24 mouse cellular contexts compared by ENCODE assay signal in the genomic region with DNA sequence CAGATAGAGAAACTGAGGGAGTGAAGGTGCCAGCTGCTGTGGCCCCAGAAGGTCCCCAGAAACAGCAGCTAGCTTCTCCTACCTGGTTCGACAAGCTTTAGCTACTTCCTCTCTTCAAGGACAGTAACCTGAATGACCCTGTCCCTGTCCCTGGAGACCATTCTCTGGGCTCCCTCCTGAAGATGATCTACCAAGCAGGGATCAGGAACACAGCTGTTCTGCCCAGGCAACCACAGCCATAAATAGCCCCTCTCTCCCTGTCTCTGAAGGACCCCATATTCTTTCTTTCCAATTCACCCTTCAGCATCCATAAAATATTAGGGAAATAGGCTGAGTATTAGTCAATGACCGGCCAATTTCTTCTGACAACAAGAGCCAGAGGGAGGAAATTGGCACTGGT. TPM values are rescaled to one million over a fixed set of nuclear protein-coding genes. Genes with fewer than 3 reads are reported as not detected.
A peak's percentile ranks its signal among the peaks of the same experiment; 100 is the strongest.
DNase-seq lines count a peak whose midpoint lies in the region; TF ChIP-seq lines count a peak whose summit lies in the region.
"Had no signal": no experiment of that assay in that cellular context is flagged by ENCODE, and none has a peak within 500 bp of the region (broad histone marks: within the 10 kb centered on the region; RNA-seq: fewer than 3 reads in every experiment).

No protein-coding gene starts in this region.

- H3K4me3 ChIP-seq in myocyte = no peak overlapping the region

- H3K4me2 ChIP-seq in myocyte (ENCODE audit: low read depth) = peak overlapping the region; percentile 32

- TF ChIP-seq POLR2A in myocyte (IDR thresholded peaks at IDR 0.05; ENCODE audit: insufficient read length, low read depth) = no peak

- DNase-seq in heart, postnatal 14 days = no peak
- DNase-seq: adrenal gland, adult 2 months; adrenal gland, adult 8-10 months; adrenal gland, postnatal 10 days; adrenal gland, postnatal 14 days; adrenal gland, postnatal 25 days; adrenal gland, postnatal 36 days; B cell, adult 2 months; cerebellum, adult 11 months; cerebellum, adult 11-12 months; cerebellum, adult 18-20 months; cerebellum, adult 2 months had no signal

- H3K36me3 ChIP-seq in myocyte (ENCODE audit: control insufficient read depth, insufficient read depth) = no peaks in the 10 kb centered on the region
- H3K36me3 ChIP-seq: G1E had no signal

- intact Hi-C loops in heart, postnatal 14 days (cut with DNase I) = no loop called here

- H3K79me2 ChIP-seq in myocyte (ENCODE audit: control insufficient read depth, insufficient read depth) = no peaks in the 10 kb centered on the region

- no peak overlapping the region for H3ac ChIP-seq in myocyte (ENCODE audit: control insufficient read depth, insufficient read length)

- H3K27me3 ChIP-seq in myocyte (ENCODE audit: control insufficient read depth, insufficient read depth, insufficient read length) = peaks cover 31% of the 10 kb centered on the region

TF ChIP-seq in myocyte, 11 proteins besides CTCF, POLR2A, EP300 and RAD21:
- TF ChIP-seq MYOD1 (IDR thresholded peaks at IDR 0.05; ENCODE audit: control insufficient read depth in 1 of 3, insufficient read length in 2 of 3, low read depth in 2 of 3) (peak in 2 of 3 experiments; percentile 10 to 57), CEBPB (IDR thresholded peaks at IDR 0.05; ENCODE audit: insufficient read depth, poor library complexity, severe bottlenecking) (no peak), MYOG (IDR thresholded peaks at IDR 0.05; ENCODE audit: control insufficient read depth in 1 of 3, insufficient read depth in 1 of 3, insufficient read length in 2 of 3, low read depth in 2 of 3) (peak in 2 of 3 experiments; percentile 54 to 63)

RNA-seq across cellular contexts. Expression of gene Gm10803, which starts 18.6 kb away (rescaled TPM):
- not detected for polyA plus RNA-seq in myocyte (2012; fragmentation: generic; extraction: Trizol)
- not detected for total RNA-seq in heart, postnatal 14 days (2021)
- total RNA-seq: adrenal gland, adult 18-20 months; adrenal gland, adult 2 months; adrenal gland, adult 8-10 months; adrenal gland, postnatal 10 days; adrenal gland, postnatal 14 days; adrenal gland, postnatal 25 days; adrenal gland, postnatal 36 days; adrenal gland, postnatal 4 days; CH12.LX; ES-E14; G1E; MEL had no signal
- polyA plus RNA-seq: activated CD4-positive, CD25-positive, alpha-beta regulatory T cell, adult 4 months; adrenal gland, adult 2 months; brain, embryonic 14.5 days; C2C12; CD4-positive, CD25-positive, alpha-beta regulatory T cell, adult 4 months; cerebellum, adult 2 months; G1E; Patski had no signal
